Mouse (Mus musculus) inflammation-experienced regulatory T-cells, adult 6 months (primary cell): Measurements from ENCODE around the gene Epo. TPM values are rescaled to one million over a fixed set of nuclear protein-coding genes. Genes with fewer than 3 reads are reported as not detected.

Source experiments
- ATAC-seq: one replicate; pipeline ENCODE4 v1.8.0; 2017
- polyA plus RNA-seq, 3 experiments: library from polyadenylated mRNA; unstranded; fragments of 100-300 nt; shearing (Covaris generic); gene quantifications; one replicate each; pipeline ENCODE4 v1.2.1; 2017

Epo gene
- polyA plus RNA-seq, 3 experiments from 2014 or later, result not detected

DNA sequence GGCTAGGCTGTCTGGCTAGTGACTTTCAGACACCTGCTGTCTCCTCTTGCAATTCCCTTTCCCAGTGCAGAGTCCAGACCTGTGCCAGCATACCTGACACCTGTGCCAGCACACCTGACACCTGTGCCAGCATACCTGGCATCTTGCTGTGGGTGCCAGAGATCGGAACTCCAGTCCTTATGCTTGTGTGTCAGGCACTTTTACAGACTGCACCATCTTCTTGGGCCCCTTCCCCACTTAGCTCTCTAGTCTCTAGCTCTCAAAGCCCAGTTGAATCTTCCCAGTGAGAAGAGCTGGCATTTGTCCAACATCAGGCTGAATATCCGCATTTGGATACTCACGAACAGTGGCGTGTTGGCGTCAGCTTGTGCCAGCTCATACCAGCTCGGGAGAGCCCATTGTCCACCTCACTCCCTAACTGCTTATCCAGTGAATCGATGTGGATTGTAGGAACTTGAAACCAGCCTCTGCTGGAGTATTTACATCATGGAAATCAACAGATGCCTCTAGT, 6.3 kb upstream of the Epo start:
- ATAC-seq, result no peak

DNA sequence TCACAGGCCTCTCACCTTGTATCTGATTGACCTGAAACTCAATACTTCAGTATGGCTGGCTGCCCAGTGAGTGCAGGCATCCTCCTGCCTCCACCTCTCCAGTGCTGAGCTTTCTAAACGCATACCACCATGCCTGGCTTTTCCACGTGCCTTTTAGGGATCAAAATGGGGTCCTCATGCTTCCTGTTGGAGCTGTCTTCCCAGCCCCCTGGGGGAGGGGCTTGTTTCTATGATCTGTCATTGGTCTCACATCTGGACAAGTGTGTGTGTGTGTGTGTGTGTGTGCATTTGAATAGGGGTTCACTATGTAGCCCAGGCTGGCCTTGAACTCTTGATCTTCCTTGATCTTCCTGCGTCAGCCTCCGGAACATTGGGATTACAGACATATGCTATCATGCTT, 4.4 kb upstream of the Epo start:
- ATAC-seq, result no peak

DNA sequence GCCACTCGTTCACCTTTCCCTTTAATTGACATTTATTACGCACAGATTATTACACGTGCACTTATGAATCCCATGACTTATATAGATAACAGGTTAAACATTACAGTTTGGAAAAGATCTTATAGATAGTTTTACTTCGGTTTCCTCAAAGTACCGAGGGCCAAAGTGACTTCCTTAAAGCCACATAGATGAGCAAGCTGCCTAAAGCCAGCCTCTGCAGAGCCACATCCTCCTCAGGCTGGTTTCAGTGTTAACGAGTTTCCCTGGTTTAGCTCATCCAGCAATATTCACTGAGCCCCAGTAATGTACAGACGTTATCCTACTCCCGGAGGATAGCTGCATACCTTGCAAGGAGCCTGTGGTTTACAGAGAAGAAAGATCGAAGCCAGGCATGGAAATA, 2.3 kb upstream of the Epo start:
- ATAC-seq, result no peak

DNA sequence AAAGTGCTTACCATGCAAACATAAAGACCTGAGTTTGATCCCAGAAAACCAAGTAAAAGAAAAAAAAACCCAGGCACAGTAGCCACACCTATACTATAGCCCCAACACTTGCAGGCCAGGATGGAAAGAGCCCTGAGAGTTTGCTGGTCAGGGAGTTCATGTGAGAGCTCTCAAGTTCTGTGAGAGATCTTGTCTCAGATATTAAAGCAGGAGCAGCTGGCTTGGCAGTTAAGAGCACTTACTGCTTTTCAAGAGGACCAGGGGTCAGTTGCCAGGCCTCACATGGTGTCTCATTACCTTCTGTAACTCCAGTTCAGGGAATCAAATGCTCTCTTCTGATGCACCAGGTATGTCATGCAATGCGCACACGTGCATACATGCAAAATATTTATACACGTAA, 1.7 kb upstream of the Epo start:
- no peak for ATAC-seq

DNA sequence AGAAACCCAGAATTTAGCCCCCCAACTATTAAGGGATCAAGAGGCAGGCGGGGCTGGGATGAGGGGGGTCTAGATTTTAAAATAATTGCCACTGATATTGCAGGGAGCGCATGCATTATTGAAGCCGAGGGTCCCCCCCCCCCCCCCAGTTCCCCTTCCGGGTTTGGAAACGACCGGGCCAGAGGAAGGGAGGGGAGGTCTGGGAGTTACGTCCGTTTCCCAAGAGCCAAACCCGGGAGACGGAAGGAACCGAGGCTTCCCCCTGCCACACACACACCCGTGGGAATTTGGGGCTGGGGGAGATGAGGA, 280 bp downstream of the Epo start:
- ATAC-seq, result no peak

DNA sequence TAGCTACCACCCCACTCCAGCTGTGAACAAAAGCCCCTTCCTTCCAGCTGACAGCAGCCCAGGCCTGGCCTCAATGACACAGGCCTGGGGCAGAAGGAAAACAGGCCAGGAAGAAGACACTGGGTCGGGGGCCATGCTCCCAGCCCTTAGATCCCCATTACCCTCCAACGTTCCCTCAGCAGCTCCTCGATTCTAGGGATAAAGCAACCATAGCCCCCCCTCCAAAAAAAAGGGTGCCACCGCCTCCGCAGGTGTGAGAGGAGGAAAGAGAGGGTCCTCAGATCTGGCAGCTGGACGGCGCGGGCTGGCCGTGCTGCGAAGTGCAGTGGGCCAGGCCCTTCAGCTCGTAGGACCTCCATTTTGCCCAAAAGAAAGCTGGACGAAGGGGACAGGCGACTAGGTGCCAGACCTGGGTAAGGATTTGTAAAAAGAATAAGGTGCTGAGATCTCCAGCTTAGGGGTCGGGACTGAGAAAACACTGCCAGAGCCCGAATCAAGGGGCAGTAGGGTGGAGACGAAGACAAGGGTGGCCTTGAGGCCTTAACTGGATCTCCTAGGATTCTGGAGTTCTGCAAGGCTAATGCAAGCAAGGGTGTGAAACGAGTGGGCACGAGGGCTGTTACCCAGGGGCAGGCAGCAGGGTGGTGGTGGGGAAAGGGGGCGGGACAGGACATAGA, 773 bp downstream of the Epo start:
- no peak for ATAC-seq

DNA sequence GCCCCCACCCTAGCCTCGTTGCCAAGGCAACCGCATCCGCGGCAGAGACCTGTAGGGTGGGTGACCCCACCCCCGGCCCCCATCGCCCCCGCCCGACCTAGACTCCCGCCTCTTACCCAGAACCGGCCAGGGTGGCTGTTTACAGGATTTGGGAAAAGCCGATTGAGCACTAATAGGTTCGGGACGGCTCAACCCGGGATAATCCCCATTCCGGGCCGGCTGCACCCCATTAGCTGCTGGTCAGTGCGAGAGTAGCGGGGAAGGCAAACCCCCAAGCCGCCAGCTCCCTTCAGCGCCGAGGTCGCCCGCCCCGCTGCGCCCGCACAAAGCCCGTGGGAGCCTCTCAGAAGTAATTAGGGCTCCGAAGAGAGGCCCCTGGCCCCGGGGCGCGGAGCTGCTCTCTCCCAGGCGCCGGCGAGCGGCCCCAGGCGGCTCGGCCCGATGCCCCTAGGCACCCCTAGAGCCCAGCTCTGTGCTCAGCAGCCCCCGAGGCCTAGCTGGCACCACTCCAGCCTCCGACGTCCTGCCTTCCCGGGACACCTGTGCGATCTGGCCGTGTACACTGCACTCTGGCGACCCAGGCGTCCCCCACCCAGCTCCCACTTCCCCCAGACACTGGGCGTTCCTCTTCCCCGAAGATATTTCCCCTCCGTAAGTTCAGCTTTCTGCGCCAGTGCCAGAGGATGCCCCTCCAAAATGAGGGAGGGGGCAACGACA, 1.5 kb downstream of the Epo start:
- ATAC-seq, result no peak

DNA sequence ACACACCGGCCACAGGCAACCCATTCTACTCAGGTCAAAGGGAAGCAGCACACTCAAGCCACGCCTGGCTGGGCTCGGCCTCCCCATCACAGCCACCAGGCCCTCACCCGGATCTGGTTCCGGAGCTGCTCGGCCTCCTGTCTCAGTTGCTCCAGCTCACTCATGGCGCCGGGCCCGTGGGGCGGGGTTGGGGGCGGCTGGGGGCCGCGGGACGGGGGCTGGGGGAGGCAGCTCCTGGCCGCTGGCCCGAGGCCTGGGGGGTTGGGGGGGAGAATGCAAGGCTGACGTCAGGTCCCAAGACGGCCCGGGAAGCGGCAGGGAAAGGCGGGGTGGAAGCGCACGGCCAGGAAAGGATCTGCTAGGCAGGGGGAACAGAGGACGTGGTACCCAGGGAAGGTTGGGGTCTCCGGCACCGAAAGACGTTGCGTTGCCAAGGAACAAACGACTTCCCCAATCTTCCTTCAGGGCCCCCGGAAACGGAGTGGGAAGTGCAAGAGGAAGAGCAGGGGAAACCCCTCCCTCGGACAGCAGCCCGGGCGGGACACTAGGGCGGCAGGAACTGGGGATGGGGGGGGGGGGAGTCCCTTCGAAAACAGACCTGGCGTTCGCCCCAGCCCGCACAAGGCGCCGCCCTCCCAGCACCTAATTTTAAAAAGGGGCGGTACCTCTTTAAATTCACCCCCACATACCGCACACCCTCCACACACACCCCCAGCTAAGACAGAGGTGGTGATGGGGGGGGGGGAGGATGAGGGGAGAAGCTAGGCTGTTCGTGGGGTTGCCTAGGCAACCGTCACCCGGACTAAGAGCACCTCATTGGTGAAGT, 2.2 kb downstream of the Epo start:
- peak; percentile 44 for ATAC-seq

DNA sequence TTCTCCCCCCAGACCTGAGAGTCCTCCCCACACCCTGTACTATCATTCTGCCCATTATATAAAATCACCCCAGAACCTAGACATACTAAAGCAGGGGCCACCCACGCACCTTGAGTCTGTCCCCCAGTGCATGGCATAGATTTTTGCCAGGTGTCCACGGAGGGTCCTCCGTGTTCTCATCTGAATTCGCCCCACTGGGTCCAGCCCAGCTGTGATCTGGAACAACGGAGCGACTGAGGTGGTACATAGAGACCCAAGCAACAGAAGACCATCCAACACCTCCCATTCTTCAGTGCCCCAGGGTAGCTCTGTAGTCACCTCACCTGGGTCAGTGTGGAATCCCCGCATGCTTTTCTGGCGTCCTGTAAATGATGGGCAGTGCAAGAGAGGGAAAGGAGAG, 3.0 kb downstream of the Epo start:
- ATAC-seq, result no peak

DNA sequence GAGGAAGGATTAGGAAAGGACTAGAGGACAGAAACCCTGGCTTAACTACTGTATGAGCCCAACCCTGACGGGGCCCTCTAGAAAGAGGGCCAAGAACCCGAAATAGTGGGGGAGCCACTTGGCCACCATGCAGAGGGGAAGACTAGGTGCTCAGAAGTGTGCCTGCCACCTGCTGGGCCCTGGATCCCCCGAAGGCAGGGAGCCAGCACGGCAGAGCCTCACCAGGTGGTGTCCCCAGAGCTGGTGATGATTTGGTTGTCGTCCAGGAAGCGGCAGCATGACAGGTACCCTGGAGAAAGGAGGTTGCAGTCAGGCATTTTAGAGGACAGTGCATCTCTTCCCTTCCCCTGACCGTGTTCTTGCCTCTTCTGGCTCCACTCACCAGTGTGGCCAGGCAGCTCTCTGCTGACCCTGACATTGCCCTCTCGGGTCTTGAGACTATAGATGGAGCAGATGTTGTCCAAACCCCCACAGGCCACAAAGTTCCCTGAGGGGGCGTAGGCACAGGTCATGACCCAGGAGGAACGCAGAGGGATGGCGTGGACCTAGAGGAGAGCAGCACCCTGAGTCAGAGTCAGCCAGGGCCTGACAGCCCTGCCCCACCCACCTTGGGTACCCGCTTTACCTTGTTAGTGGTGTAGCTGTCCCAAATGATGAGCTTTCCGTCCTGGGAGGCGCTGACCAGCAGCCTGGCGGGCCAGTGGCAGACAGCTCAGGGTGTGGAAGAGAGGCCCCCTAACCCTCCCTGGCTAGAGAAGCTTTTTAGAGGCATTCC, 3.6 kb downstream of the Epo start:
- no peak for ATAC-seq

DNA sequence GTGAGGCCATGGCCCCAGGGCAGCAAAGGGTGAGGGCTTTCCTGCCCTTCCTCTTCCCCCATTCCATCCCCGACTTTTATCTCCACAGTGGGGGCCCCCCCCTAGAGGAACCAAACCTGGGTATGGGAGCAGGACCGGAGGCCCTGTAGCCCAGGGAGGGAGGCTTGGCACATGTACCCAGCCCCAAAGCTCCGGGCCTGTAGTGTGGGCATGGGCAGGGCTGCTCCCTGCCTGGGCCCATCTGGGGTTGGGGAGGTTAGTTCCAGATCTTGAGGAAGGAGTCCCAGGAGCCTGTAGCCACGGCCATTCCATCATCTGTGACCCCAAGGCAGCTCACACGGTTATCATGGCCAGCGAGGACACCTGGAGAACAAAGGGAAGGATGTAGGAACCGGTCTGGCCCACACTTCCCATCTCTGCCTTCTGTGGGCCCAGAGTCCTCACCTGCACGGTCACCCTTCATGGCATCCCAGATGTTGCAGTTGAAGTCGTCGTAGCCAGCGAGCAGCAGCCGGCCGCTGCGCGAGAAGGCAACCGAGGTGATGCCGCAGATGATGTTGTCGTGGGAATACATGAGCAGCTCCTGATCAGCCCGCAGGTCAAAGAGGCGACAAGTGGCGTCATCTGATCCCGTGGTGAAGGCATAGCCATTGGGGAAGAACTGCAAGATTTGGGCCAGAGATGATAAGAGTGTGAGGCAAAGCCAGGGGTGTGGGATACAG, 4.6 kb downstream of the Epo start:
- ATAC-seq, result no peak

DNA sequence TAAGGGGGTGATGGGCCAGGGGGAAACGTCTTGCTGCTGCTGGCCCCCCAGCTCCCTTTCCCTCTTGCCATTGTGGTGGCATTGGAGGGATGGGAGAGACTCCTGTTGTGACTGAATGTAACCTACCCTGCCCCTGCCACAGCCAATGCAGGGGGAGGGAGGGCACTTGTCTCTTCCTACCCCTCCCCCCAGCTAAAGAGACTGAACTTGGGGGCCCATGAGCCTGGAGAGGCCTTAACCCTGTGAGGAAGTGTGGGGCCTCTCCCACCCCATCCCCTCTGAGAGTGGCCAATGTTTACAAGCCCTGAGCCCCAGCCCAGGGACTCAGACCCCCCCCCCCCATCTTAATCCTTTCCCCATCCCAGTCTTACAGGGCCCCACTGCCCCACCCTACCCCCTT, 5.6 kb downstream of the Epo start:
- ATAC-seq, result no peak

DNA sequence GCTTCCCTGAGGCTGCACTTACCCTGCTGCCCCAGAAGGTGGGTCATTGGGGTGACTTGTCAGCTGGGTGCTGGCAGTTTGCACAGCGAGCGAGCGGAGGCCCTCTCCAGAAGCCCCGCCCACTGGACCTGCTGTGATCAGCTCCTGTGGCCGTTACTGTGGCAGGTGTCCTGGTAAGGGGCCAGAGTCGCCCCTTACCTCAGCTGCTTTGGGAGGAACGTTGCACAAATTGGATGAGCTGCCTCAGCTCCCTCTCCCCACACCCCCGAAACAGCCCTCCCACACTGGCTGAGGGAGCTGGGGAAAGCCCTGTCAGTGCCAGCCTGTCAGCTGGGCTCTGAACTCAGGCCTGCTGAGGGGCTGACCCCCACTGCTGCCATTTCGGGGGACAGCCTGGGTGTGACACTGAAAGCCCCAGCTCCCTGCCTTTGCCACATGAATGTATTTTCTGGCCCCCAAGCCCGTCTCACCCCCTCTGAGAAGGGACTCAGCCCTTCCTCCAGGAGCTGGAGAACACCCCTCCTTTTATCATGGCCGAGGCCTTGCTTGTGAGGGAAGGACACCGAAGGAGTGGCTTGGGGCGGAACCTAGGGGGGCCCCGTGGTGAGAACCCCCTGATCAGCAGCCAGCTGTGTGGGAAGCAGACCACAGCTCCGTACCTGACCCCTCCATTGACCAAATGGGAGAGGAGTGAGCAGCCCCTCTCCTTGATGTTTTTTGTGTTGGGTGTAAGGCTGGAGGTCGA, 6.7 kb downstream of the Epo start:
- no peak for ATAC-seq

DNA sequence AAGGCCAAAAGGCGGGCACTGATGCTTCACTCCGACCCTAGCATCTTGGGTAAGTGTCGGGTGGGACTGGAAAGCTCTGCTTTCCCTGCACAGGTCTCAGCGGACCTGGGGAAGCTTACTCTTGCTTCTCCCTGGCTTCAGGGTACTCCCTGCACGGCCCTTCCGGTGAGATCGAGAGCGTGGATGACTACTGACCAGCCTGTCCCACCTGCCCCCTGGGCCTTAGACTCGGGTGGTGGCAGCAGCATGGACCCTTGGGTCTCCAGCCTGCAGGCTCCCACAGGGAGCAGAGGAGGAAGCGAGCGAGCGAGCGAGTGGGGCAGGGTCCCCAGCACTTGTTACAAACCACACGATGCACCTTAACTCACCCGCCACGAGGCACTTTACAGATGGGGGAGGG, 7.5 kb downstream of the Epo start:
- ATAC-seq, result no peak

DNA sequence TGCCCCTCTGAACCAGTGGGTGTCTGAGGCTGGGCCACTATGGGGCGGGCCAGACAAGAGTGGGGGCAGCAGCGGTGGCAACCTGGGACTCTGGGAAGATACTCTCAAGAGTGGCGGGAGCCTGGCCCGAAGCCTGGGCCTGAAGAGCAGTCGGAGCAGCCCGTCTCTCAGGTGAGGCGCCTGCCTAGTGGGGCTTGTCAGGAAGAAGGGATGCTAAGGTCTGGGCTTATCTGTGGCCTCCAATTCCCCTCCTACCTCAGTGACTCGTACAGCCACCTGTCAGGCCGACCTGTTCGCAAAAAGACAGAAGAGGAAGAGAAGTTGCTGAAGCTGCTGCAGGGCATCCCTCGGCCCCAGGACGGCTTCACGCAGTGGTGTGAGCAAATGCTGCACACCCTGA, 8.4 kb downstream of the Epo start:
- ATAC-seq, result no peak

DNA sequence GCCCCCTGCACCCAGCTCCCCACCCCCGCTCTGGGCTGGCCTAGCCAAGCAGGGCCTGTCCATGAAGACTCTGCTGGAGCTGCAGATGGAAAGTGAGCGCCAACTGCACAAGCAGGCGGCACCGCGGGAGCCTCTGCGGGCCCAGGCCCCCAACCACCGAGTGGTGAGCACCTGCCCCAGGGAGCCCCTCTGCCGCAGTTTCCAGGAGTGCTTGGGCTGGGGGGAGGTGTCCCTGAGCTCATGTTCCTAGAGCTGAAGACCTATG, 8.9 kb downstream of the Epo start:
- no peak for ATAC-seq

DNA sequence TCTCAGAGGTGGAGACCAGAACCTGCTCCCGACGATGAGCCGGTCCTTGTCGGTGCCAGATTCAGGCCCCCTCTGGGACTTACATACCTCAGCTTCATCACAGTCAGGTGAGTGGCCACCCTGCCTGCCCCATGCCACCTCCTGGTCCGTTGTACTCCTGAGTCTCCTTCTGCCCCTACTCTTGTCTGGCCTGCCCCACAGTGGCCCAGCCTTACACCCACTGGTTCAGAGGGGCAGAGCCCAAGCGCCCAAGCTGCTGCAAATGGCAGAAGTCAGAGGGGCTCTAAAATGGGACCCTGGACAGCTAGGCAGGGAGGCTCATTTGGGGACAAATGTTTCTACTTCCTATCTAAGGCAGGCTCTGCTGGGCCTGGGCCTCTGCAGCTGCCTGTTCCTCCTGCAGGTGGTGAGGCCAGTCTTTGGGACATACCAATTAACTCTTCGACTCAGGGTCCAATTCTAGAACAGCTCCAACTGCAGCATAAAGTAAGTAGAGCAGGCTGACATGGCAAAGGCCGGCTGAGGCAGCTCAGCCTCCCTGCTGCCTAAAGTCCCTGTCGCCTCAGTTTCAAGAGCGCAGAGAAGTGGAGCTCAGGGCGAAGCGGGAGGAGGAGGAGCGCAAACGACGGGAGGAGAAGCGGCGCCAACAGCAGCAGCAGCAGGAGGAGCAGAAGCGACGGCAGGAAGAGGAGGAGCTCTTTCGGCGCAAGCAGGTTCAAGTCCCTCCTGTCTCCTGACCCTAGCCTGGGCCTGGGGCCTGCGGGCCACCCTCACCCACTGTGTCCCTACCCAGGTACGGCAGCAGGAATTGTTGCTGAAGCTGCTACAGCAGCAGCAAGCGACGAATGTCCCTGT, 9.4 kb downstream of the Epo start:
- no peak for ATAC-seq

DNA sequence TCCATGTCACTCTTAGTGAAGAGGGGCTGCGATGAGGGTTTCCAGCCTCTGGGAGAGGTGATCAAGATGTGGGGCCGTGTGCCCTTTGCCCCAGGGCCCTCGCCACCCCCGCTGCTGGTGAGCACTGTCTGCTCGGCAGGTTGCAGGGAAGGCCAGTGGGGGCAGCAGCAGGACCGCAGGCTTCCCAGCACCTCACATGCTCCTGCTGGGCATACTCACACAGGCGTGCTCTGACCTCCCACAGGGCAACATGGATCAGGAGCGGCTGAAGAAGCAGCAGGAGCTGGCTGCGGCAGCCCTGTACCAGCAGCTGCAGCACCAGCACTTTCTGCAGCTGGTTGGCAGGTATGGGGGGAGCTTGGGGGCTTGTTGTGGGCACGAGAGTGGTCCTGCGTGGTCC, 10.3 kb downstream of the Epo start:
- no peak for ATAC-seq

DNA sequence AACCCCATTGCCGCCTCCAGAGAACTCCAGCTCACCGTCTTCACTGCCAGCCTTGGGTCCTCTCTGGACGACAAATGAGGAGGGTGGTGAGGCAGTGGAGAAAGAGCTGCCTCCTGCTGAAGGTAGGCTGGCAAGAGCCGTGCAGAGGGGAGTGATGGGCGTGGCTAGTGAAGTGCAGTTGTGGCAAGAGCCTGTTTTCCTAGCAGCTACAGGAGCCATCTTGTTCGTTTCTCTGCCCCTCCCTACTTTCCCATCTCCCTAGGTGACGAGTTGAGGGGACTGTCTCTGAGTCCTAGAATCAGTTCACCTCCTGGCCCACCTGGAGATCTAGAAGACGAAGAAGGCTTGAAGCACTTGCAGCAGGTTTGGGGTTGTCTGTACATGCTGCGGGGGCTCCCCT, 11.2 kb downstream of the Epo start:
- no peak for ATAC-seq

DNA sequence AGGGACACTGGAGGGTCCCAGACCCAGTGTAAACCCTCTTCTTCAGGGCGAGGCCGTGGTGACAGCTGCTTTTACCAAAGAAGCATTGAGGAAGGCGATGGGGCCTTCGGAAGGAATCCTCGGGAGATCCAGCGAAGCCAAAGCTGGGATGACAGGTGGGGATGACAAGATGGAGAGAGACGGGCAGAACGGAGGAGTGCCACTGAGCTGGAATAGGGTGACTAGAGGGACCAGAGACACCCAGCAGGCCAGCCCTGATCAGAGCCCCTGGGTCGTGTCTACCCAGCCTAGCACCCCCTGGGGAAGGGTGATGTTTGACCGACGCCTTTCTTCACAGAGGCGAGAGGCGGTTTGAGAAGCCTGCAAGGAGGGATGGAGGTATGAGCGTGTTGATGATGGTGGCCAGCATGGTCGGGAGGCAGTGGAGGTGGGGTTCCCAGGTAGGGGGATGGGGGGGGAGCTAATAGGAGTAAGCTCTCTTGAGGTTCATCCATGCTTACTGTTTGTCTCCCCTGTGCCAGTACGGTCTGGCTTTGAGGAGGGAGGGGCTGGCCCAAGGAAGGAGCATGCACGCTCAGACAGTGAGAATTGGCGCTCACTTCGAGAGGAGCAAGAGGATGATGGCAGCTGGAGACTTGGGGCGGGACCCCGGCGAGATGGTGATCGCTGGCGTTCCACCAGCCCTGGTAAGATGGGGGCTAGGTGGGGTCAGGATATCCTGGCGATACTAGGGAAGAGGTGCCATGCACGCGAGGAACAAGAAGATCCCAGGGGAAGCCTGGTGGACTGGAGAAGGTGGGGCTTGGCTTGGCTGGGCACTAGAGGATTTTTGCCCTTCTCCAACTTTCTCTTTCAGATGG, 13.1 kb downstream of the Epo start:
- no peak for ATAC-seq
